Mouse (Mus musculus) liver, embryonic 16.5 days (tissue): Measurements from ENCODE around the gene Cdip1. TPM values are rescaled to one million over a fixed set of nuclear protein-coding genes. Genes with fewer than 3 reads are reported as not detected.

ENCODE experiments used
- ATAC-seq: fragments of 200-750 bp; cut with Nextera tagmentation; 2 replicates; pipeline ENCODE4 v1.8.0; 2017; ENCODE audit warnings: low read depth, mild to moderate bottlenecking, moderate number of reproducible peaks, moderate library complexity
- H3K27ac ChIP-seq: fragments of 300-500 bp; sonication (generic); 2 replicates; pipeline ENCODE4 v1.5.1; 2014; ENCODE audit warnings: mild to moderate bottlenecking, low read length
- H3K27me3 ChIP-seq: fragments of 300-500 bp; sonication (generic); 2 replicates; pipeline ENCODE4 v1.6.1; 2014; ENCODE audit warnings: low read depth, low read length, mixed read lengths; ENCODE audit not compliant: control insufficient read depth, insufficient read depth
- H3K36me3 ChIP-seq: fragments of 300-500 bp; sonication (generic); 2 replicates; pipeline ENCODE4 v1.6.1; 2014; ENCODE audit warnings: mild to moderate bottlenecking; ENCODE audit not compliant: control insufficient read depth, insufficient read depth
- H3K4me1 ChIP-seq: fragments of 300-500 bp; sonication (generic); 2 replicates; pipeline ENCODE4 v1.6.1; 2014; ENCODE audit warnings: low read depth, low read length, mixed read lengths; ENCODE audit not compliant: control insufficient read depth
- H3K4me2 ChIP-seq: fragments of 300-500 bp; sonication (generic); 2 replicates; pipeline ENCODE4 v1.6.1; 2014; ENCODE audit warnings: low read depth, low read length, mixed read lengths
- H3K4me3 ChIP-seq: fragments of 300-500 bp; sonication (generic); 2 replicates; pipeline ENCODE4 v1.5.1; 2014; ENCODE audit warnings: low read depth, mild to moderate bottlenecking, low read length
- H3K9ac ChIP-seq: fragments of 300-500 bp; sonication (generic); 2 replicates; pipeline ENCODE4 v1.6.1; 2014; ENCODE audit warnings: low read depth, low read length
- H3K9me3 ChIP-seq: fragments of 300-500 bp; sonication (generic); replicated peaks from 2 replicates; pipeline ENCODE4 v1.6.1; 2016; ENCODE audit warnings: low read length; ENCODE audit not compliant: control insufficient read depth
- WGBS: fragments of 180-500 bp; shearing (Covaris S2); extraction: QIAGEN DNeasy Blood & Tissue Kit; methylation state at CpG from one replicate; pipeline ENCODE4 v1.1.7; 2014; ENCODE audit not compliant: insufficient replicate concordance; 5-methylcytosine and 5-hydroxymethylcytosine counted together
- polyA plus RNA-seq: library from polyadenylated mRNA; unstranded; fragments of >200 nt; fragmentation: Nextera tagmentation; extraction: Ambion mirVana; gene quantifications from 2 replicates; pipeline ENCODE4 v1.2.1, GENCODE M21; 2015

The Cdip1 gene
- polyA plus RNA-seq, 1 experiment from 2014 or later, result 27.3 TPM

DNA sequence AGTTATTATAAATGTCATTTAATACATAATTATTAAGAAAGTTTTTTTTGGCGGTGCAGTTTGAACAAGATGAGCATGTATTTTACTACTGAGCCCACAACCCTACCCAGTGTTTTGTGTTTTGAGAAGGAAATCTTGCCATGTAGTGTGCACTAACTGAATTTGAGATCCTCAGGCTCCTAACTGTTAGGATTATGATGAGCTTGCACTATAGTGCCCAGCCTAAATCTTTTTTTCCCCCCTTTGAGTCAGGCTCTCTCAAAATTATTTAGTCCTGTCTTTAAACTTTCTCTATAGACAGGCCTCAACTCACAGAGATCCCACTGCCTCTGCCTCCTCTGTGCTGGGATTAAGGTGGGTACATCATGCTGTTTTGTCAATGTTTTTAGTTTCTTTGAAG is 62.6 kb downstream of the Cdip1 start:
- Histone ChIP-seq H3K27ac (0 out of 2 replicates have a peak overlapping the region, but pooled peaks have one; percentile 11), H3K36me3 (no peaks in the 10 kb centered on the region), H3K4me1 (peaks cover 13% of the 10 kb centered on the region), H3K4me3 (no peak overlapping the region), H3K9me3 (no peaks in the 10 kb centered on the region), H3K27me3 (no peaks in the 10 kb centered on the region), H3K9ac (no peak overlapping the region), H3K4me2 (peak overlapping the region; percentile 32; the same call in 1 of the 2 replicates)
- ATAC-seq, result no peak
- WGBS, result 81% methylated on average over 1 of the region's 1 CpGs

DNA sequence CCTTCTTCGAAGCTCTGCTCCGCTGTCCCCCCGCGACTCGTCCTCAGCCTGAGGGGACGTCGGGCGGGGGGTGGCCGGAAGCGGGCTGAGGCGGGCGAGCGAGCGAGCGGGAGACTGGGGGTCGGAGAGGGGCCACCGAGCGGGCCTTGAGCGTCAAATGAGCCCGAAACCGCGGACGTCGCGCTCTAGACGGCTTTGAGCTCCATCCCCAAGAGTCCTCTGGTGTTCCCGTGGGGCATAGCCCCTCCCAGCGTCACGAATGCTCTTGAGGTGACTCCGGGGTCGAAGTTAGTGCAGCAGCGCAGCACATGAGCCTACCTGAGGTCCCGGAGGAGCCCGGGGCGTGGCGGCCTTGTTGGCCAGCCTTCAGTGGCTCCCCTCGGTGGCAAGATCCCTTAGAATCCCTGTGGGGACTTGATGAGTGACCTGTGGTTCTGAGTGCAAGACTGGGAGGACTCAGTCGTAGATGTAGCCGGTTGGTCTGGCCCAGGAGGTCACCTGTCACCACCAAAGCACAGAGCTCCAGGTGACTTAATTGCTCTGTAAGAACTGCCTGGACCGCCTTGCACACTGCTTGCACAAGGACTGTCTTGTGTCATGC is 63.5 kb downstream of the Cdip1 start:
- ATAC-seq, result peak; percentile 74
- H3K9me3 ChIP-seq, result no peaks in the 10 kb centered on the region
- H3K36me3 ChIP-seq, result no peaks in the 10 kb centered on the region
- peak overlapping the region; percentile 95 for H3K4me2 ChIP-seq
- under 1% methylated on average over 40 of the region's 40 CpGs for WGBS
- H3K9ac ChIP-seq, result peak overlapping the region; percentile 95
- peak overlapping the region; percentile 89 for H3K4me3 ChIP-seq
- H3K27me3 ChIP-seq, result no peaks in the 10 kb centered on the region
- H3K4me1 ChIP-seq, result peaks cover 13% of the 10 kb centered on the region
- H3K27ac ChIP-seq, result peak overlapping the region; percentile 85

DNA sequence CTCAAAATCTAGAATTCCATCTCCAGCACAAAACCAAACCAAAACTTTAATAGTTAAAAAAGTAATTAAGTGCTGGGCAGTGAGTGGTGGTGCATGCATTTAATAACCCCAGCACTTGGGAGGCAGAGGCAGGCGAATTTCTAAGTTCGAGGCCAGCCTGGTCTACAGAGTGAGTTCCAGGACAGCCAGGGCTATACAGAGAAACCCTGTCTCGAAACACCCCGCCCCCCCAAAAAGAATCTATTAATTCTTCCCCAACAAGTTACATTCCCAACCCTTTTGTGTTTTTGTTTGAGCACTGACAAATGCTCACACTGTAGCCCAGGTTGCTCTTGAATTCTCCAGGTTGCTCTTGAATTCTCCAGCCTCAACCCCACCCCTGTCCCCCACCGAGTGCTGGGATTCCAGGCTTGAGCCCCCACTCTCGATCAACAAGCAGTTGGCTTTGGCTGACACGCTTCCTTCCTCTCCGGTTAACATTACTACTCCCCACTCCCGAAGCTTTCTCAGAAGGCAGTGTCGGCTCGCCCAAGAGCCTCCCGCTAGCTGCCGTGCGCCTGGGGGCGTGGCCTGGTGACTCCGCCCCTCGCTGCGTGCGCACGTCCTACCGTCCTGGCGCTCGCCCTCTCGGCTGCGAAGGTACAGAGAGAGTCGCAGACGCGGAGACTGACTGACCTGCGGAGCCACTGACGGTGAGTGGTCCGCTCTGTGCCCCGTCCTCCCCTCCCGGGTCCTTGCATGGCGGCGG is 64.1 kb downstream of the Cdip1 start, which contains the start of gene Hmox2:
Hmox2 (plus strand) TSS at position 582 of the 748 bp plus-strand sequence.
- WGBS, result 4% methylated on average over 35 of the region's 35 CpGs

DNA sequence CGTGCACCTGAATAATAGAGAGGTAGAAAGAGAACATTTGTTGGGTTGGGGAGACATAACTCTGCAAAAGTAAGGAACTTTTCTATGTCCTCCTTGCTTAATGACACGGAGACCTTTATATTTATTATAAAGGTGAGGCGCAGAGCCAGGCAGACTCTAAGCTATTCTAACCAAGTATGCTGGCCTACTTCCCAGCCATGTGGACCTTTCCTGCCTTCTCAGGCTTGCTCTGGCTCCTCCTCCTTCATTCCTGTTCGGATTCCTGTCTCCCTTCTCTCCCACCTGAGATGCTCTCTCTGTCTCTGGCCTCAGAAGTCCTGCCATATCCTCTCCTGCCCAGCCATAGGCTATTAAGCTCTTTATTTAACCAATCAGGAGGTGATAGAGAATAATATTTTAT is 64.8 kb downstream of the Cdip1 start:
- Histone ChIP-seq H3K9ac (no peak overlapping the region), H3K9me3 (no peaks in the 10 kb centered on the region), H3K4me2 (no peak overlapping the region), H3K4me3 (no peak overlapping the region), H3K4me1 (peaks cover 13% of the 10 kb centered on the region), H3K27ac (no peak overlapping the region), H3K27me3 (no peaks in the 10 kb centered on the region), H3K36me3 (no peaks in the 10 kb centered on the region)
- ATAC-seq, result no peak
- WGBS, result 73% methylated on average over 4 of the region's 4 CpGs

More for the DNA sequence above, 64.1 kb downstream of the Cdip1 start, which contains the start of gene Hmox2:
- ATAC-seq, result peak; percentile 96
- peak within 1 kb of the TSS; percentile 85 for H3K27ac ChIP-seq
- H3K9ac ChIP-seq, result peak within 1 kb of the TSS; percentile 95
- no peaks in the 10 kb centered on the region for H3K36me3 ChIP-seq
- H3K4me3 ChIP-seq, result peak within 1 kb of the TSS; percentile 89
- H3K27me3 ChIP-seq, result no peaks in the 10 kb centered on the region
- H3K9me3 ChIP-seq, result no peaks in the 10 kb centered on the region
- peak within 1 kb of the TSS; percentile 95 for H3K4me2 ChIP-seq
- H3K4me1 ChIP-seq, result peaks cover 13% of the 10 kb centered on the region

DNA sequence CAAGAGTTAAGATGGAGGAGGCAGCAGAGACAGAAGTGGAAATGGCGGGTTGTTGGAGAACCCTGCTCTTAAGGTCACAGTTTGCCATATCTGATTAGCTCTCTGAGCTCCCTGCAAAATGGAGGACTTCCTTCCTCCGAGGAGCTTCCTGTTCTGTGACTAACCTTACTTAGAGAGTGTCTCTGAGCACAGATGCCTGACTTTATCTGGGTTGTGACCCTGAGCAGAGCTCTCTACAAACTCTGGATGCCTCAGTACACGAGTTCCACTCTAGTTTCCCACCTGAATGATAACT is 67.2 kb downstream of the Cdip1 start:
- Histone ChIP-seq H3K27ac (peak overlapping the region; percentile 55; the same call in 1 of the 2 replicates), H3K9me3 (no peaks in the 10 kb centered on the region), H3K27me3 (no peaks in the 10 kb centered on the region), H3K4me2 (no peak overlapping the region), H3K4me1 (peaks cover 17% of the 10 kb centered on the region), H3K36me3 (no peaks in the 10 kb centered on the region), H3K9ac (no peak overlapping the region), H3K4me3 (no peak overlapping the region)
- ATAC-seq, result no peak
- WGBS, result 21% methylated on average over 3 of the region's 3 CpGs

DNA sequence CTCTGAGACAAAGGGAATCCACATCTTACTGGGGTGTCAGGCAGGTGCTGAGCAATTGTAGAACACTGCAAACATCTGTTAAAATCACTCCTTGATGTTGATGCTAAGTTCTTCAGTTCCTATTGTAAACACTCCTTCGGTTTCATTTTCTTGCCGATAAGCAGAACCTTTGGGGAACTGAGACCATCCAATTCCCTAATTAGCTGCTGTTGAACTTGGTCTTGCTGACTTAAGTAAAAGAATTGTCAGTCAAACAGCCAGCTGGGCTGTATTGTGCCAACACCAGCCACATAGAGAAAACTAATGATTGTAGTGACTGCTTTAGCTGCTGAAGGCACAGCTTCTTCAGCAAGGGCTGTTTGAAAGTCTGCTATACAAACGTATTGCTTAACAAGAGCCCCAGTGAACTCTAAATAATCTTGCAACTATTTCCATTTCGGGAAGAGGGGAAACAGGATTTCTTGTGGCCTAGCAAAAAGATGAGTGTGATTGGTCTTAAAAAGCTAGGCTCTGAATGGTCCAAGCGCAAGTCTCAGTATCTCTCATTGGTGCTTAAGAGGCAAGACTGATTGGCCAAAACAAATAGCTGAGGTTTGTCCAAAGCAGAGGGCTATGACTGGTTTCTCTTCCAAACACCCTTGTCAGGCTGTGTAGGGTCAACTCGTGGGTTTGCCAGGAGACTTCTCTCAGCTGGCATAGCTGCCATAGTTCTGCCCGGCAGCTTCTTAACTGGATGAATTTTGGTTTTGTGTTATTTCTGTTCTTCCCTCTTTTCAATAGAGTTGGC is 67.8 kb downstream of the Cdip1 start:
- no peak overlapping the region for H3K4me3 ChIP-seq
- H3K27me3 ChIP-seq, result no peaks in the 10 kb centered on the region
- H3K9ac ChIP-seq, result no peak overlapping the region
- peak overlapping the region; percentile 21; the same call in 1 of the 2 replicates for H3K4me2 ChIP-seq
- no peaks in the 10 kb centered on the region for H3K36me3 ChIP-seq
- H3K27ac ChIP-seq, result peak overlapping the region; percentile 55
- H3K4me1 ChIP-seq, result peaks cover 18% of the 10 kb centered on the region
- WGBS, result 50% methylated on average over 7 of the region's 7 CpGs
- ATAC-seq, result no peak
- no peaks in the 10 kb centered on the region for H3K9me3 ChIP-seq

DNA sequence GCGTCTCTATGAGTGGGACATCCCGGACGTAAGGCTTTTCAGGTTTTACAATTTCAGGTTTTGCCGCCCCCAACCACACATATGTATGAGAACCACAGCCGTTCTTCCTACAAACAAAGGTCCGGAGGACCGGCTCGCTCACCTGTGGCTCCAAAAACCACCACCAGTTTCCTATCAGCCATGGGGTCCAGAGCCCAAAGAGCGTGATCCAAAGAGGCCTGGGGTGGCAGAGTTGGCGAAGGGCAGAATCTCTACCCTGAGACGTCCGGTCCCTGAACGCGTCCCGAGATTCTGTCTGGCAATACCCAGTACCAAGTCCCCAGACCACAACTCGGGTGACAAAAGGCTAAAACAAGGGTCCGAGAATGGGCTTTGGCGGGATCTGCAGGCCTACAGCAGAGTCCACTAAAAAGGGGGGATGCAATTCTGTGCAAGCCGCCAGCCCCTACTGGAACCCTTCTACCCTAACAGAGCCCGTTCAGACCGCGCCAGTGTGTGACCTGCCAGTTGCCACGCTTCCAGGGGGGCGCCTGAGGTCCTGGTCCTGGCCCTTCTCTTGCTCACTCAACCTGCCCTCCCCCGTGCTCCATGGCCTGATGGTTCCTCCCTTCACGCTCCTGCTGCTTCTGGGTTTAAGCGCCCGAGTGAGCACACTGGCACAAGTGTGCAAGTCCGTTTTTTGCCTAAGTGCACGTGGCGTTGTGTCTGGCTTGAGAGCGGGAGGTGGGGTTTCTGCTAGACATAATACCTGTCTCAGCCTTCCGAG is 71.2 kb downstream of the Cdip1 start, which contains the start of gene Nmral1:
Nmral1 (minus strand) TSS at position 604 of the 766 bp plus-strand sequence.
- H3K4me2 ChIP-seq, result peak within 1 kb of the TSS; percentile 58
- WGBS, result 15% methylated on average over 33 of the region's 33 CpGs
- H3K9me3 ChIP-seq, result no peaks in the 10 kb centered on the region
- H3K4me1 ChIP-seq, result peaks cover 12% of the 10 kb centered on the region
- H3K27ac ChIP-seq, result peak within 1 kb of the TSS; percentile 9
- peak; percentile 86 for ATAC-seq
- peak within 1 kb of the TSS; percentile 79 for H3K4me3 ChIP-seq
- peak within 1 kb of the TSS; percentile 57 for H3K9ac ChIP-seq
- no peaks in the 10 kb centered on the region for H3K27me3 ChIP-seq
- peaks cover 10% of the 10 kb centered on the region for H3K36me3 ChIP-seq

DNA sequence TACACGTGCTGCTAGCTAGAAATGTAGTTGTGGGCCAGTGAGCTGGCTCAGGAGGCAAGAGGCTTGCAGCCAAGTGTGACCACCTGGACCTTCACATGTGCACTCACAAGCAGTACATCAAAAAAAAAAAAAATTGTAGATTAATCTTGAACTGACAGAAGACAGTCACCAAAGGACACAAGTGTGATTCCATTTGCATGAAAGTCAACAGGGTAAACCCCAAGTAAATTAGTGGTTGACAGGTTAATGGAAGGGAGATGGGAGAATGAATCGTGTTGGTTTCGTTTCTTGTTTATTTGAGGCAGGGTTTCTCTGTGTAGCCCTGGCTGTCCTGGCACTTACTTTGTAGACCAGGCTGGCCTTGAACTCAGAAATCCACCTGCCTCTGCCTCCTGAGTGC is 72.2 kb downstream of the Cdip1 start:
- H3K4me2 ChIP-seq, result peak overlapping the region; percentile 58
- H3K4me3 ChIP-seq, result peak overlapping the region; percentile 79
- H3K9me3 ChIP-seq, result no peaks in the 10 kb centered on the region
- no peak overlapping the region for H3K27ac ChIP-seq
- H3K4me1 ChIP-seq, result peaks cover 12% of the 10 kb centered on the region
- H3K9ac ChIP-seq, result peak overlapping the region; percentile 57
- 44% methylated on average over 3 of the region's 3 CpGs for WGBS
- peaks cover 12% of the 10 kb centered on the region for H3K36me3 ChIP-seq
- ATAC-seq, result no peak
- no peaks in the 10 kb centered on the region for H3K27me3 ChIP-seq
